Comparison of ENCODE assay signal across 34 mouse cellular contexts in genomic region chr10:93911326-93911725, GRCm38 (mm10). TPM values are rescaled to one million over a fixed set of nuclear protein-coding genes. Genes with fewer than 3 reads are reported as not detected.
DNase-seq lines count a peak whose midpoint lies in the region; ATAC-seq and TF ChIP-seq lines count a peak whose summit lies in the region.
"Had no signal": no experiment of that assay in that cellular context is flagged by ENCODE, and none has a peak within 500 bp of the region (broad histone marks: within the 10 kb centered on the region; RNA-seq: fewer than 3 reads in every experiment).

No protein-coding gene starts in this region.

- H3K9me3 ChIP-seq in liver, embryonic 12.5 days (replicated peaks), result no peaks in the 10 kb centered on the region
- no peaks in the 10 kb centered on the region for H3K9me3 ChIP-seq in liver, postnatal 0 days (ENCODE audit: low read length)
- no peaks in the 10 kb centered on the region for H3K9me3 ChIP-seq in liver, embryonic 16.5 days (replicated peaks; ENCODE audit: control insufficient read depth, low read length)
- no peaks in the 10 kb centered on the region for H3K9me3 ChIP-seq in midbrain, embryonic 13.5 days
- H3K9me3 ChIP-seq: embryonic facial prominence, embryonic 13.5 days; hindbrain, embryonic 13.5 days; limb, embryonic 12.5 days; neural tube, embryonic 12.5 days had no signal

- H3K27ac ChIP-seq in liver, embryonic 12.5 days, result peak overlapping the region; percentile 82
- H3K27ac ChIP-seq in liver, postnatal 0 days (ENCODE audit: low read depth), result no peak overlapping the region
- H3K27ac ChIP-seq in liver, embryonic 16.5 days (ENCODE audit: low read length), result peak overlapping the region; percentile 72
- H3K27ac ChIP-seq in midbrain, embryonic 13.5 days, result no peak overlapping the region
- no peak overlapping the region for H3K27ac ChIP-seq in left cerebral cortex, adult 2 months
- H3K27ac ChIP-seq: embryonic facial prominence, embryonic 13.5 days; hindbrain, embryonic 13.5 days; limb, embryonic 12.5 days; neural tube, embryonic 12.5 days had no signal

- peaks cover 66% of the 10 kb centered on the region for H3K4me1 ChIP-seq in liver, embryonic 12.5 days
- peaks cover 18% of the 10 kb centered on the region for H3K4me1 ChIP-seq in liver, postnatal 0 days (ENCODE audit: insufficient read depth)
- H3K4me1 ChIP-seq in liver, embryonic 16.5 days (ENCODE audit: control insufficient read depth, low read depth, low read length), result peaks cover 20% of the 10 kb centered on the region
- 0 out of 2 replicates have a peak, but pooled peaks cover 5% of the 10 kb centered on the region for H3K4me1 ChIP-seq in midbrain, embryonic 13.5 days (replicated peaks)
- H3K4me1 ChIP-seq: hindbrain, embryonic 13.5 days; neural tube, embryonic 12.5 days had no signal

- TF ChIP-seq EP300 in liver, postnatal 0 days (IDR thresholded peaks at IDR 0.05; ENCODE audit: low read depth), result no peak

- no peak for TF ChIP-seq CTCF in liver, postnatal 0 days (IDR thresholded peaks at IDR 0.05; ENCODE audit: low read depth)
- TF ChIP-seq CTCF in left cerebral cortex, adult 2 months (IDR thresholded peaks at IDR 0.05), result no peak

- intact Hi-C loops in left cerebral cortex, postnatal 25 days (cut with DNase I), result no loop called here
- intact Hi-C loops in left cerebral cortex, adult 2 months (cut with DNase I), result no loop called here

- no peaks in the 10 kb centered on the region for H3K36me3 ChIP-seq in liver, embryonic 12.5 days
- H3K36me3 ChIP-seq in liver, postnatal 0 days (replicated peaks; ENCODE audit: insufficient read depth, low read length), result no peaks in the 10 kb centered on the region
- no peaks in the 10 kb centered on the region for H3K36me3 ChIP-seq in liver, embryonic 16.5 days (ENCODE audit: control insufficient read depth, insufficient read depth)
- H3K36me3 ChIP-seq in midbrain, embryonic 13.5 days, result no peaks in the 10 kb centered on the region
- H3K36me3 ChIP-seq: embryonic facial prominence, embryonic 13.5 days; hindbrain, embryonic 13.5 days; limb, embryonic 12.5 days; neural tube, embryonic 12.5 days had no signal

- no peak overlapping the region for H3K4me3 ChIP-seq in liver, embryonic 12.5 days
- H3K4me3 ChIP-seq in liver, postnatal 0 days (ENCODE audit: low read depth, low read length), result no peak overlapping the region
- no peak overlapping the region for H3K4me3 ChIP-seq in liver, embryonic 16.5 days (ENCODE audit: low read depth, low read length)
- no peak overlapping the region for H3K4me3 ChIP-seq in midbrain, embryonic 13.5 days (replicated peaks)
- H3K4me3 ChIP-seq in left cerebral cortex, adult 2 months, result no peak overlapping the region
- H3K4me3 ChIP-seq: embryonic facial prominence, embryonic 13.5 days; erythroblast, embryonic 14.5 days; hindbrain, embryonic 13.5 days; limb, embryonic 12.5 days; myocyte; neural tube, embryonic 12.5 days had no signal

- no peak; the same call in 1 of the 2 replicates for ATAC-seq in liver, embryonic 12.5 days
- ATAC-seq in liver, postnatal 0 days, result no peak
- peak; percentile 73 for ATAC-seq in granulocyte monocyte progenitor cell, adult 5-6 weeks (replicated peaks; ENCODE audit: poor library complexity, severe bottlenecking)
- no peak for ATAC-seq in liver, embryonic 16.5 days (ENCODE audit: low read depth)
- ATAC-seq in midbrain, embryonic 13.5 days, result no peak
- ATAC-seq: CD4-positive, CD25-positive, alpha-beta regulatory T cell, adult 4 months; forebrain, postnatal 0 days; intestine, embryonic 16.5 days; lung, postnatal 0 days; midbrain, embryonic 16.5 days; Patski had no signal

- 30% methylated on average over 5 of the region's 5 CpGs for WGBS in liver, embryonic 12.5 days (ENCODE audit: insufficient replicate concordance)
- 40% methylated on average over 5 of the region's 5 CpGs for WGBS in liver, postnatal 0 days (ENCODE audit: insufficient replicate concordance)
- WGBS in liver, embryonic 16.5 days (ENCODE audit: insufficient replicate concordance), result 21% methylated on average over 5 of the region's 5 CpGs
- WGBS in midbrain, embryonic 13.5 days, result 87% methylated on average over 5 of the region's 5 CpGs

- H3K9ac ChIP-seq in liver, embryonic 12.5 days, result 0 out of 2 replicates have a peak overlapping the region, but pooled peaks have one; percentile 4
- no peak overlapping the region for H3K9ac ChIP-seq in liver, postnatal 0 days (replicated peaks)
- no peak overlapping the region for H3K9ac ChIP-seq in liver, embryonic 16.5 days (ENCODE audit: low read depth, low read length)
- H3K9ac ChIP-seq in midbrain, embryonic 13.5 days (replicated peaks), result no peak overlapping the region
- H3K9ac ChIP-seq: embryonic facial prominence, embryonic 13.5 days; forebrain, postnatal 0 days; hindbrain, embryonic 13.5 days; limb, embryonic 12.5 days; neural tube, embryonic 12.5 days had no signal

- DNase-seq in liver, postnatal 0 days, result no peak
- DNase-seq in left cerebral cortex, postnatal 25 days (ENCODE audit: low spot score in 2 of 2), result no peak
- DNase-seq in left cerebral cortex, adult 2 months (ENCODE audit: extremely low spot score in 1 of 2, low spot score in 2 of 2), result no peak
- DNase-seq: adrenal gland, postnatal 10 days; cerebellum, adult 11 months; cerebellum, adult 9-10 months; cerebellum, postnatal 36 days; forebrain, postnatal 0 days; gastrocnemius, postnatal 10 days; heart, postnatal 36 days; kidney, adult 9 months; kidney, postnatal 10 days; layer of hippocampus, postnatal 36 days; lung, adult 18-20 months; lung, postnatal 4 days; right cerebral cortex, adult 18-20 months; right cerebral cortex, postnatal 4 days; thymus, postnatal 4 days had no signal

- H3K27me3 ChIP-seq in liver, embryonic 12.5 days (replicated peaks), result no peaks in the 10 kb centered on the region
- H3K27me3 ChIP-seq in liver, postnatal 0 days (ENCODE audit: insufficient read depth, low read length), result no peaks in the 10 kb centered on the region
- no peaks in the 10 kb centered on the region for H3K27me3 ChIP-seq in liver, embryonic 16.5 days (ENCODE audit: control insufficient read depth, insufficient read depth, low read depth, low read length)
- H3K27me3 ChIP-seq in midbrain, embryonic 13.5 days, result no peaks in the 10 kb centered on the region
- H3K27me3 ChIP-seq: embryonic facial prominence, embryonic 13.5 days; hindbrain, embryonic 13.5 days; limb, embryonic 12.5 days; neural tube, embryonic 12.5 days; Patski had no signal

- H3K4me2 ChIP-seq in liver, embryonic 12.5 days, result peak overlapping the region; percentile 25; the same call in 1 of the 2 replicates
- no peak overlapping the region for H3K4me2 ChIP-seq in liver, postnatal 0 days (ENCODE audit: low read depth, low read length)
- no peak overlapping the region for H3K4me2 ChIP-seq in liver, embryonic 16.5 days (ENCODE audit: low read depth, low read length)
- no peak overlapping the region for H3K4me2 ChIP-seq in midbrain, embryonic 13.5 days (replicated peaks)
- H3K4me2 ChIP-seq: embryonic facial prominence, embryonic 13.5 days; heart, embryonic 11.5 days; hindbrain, embryonic 13.5 days; limb, embryonic 12.5 days; neural tube, embryonic 12.5 days had no signal

RNA-seq across cellular contexts. Expression of gene Metap2, which starts 14.4 kb away (rescaled TPM):
- 290 and 301 TPM in 2 replicates for polyA plus RNA-seq in liver, embryonic 12.5 days (2016; fragmentation: Nextera tagmentation; extraction: Ambion mirVana)
- 140 and 150 TPM in 2 replicates for polyA plus RNA-seq in liver, postnatal 0 days (2015; fragmentation: Nextera tagmentation; extraction: Ambion mirVana)
- 214 and 233 TPM in 2 replicates for total RNA-seq in granulocyte monocyte progenitor cell, adult 5-6 weeks (2014; fragmentation: Nextera tagmentation)
- 337 and 338 TPM in 2 replicates for total RNA-seq in granulocyte monocyte progenitor cell, adult 5-6 weeks (2017)
- 161 TPM in 2 replicates for polyA plus RNA-seq in liver, embryonic 16.5 days (2015; fragmentation: Nextera tagmentation; extraction: Ambion mirVana)
- 100 to 1,000 TPM; 112 to 125 TPM for total RNA-seq in left cerebral cortex, postnatal 25 days (2021)
- polyA plus RNA-seq in midbrain, embryonic 13.5 days (2015; fragmentation: Nextera tagmentation; extraction: Ambion mirVana), result 176 and 179 TPM in 2 replicates
- total RNA-seq in left cerebral cortex, adult 2 months (2021), result 100 to 1,000 TPM; 111 to 126 TPM

Comparison
In these comparisons a context has a peak if more than half of its experiments do, and no peak if none do; other contexts are left out.
1. H3K27ac ChIP-seq: peak in liver, embryonic 12.5 days (single experiment) and liver, embryonic 16.5 days (single experiment); none in liver, postnatal 0 days (single experiment), midbrain, embryonic 13.5 days (single experiment) and left cerebral cortex, adult 2 months (single experiment).